Mouse (Mus musculus) left cerebral cortex, postnatal 14 days (tissue): Measurements from ENCODE around the gene Olfr1502. TPM values are rescaled to one million over a fixed set of nuclear protein-coding genes. Genes with fewer than 3 reads are reported as not detected.
"Not testable (repeated sequence)": the region's sequence is repeated elsewhere in the genome, so short reads cannot be mapped to it uniquely, and the experiment has no call there.

Experiments used
- DNase-seq, 2 experiments: peaks; one replicate each; pipeline ENCODE4 v3.0.0; 2021 to 2022; ENCODE audit warnings: low spot score in 2 of 2, mixed read lengths in 1 of 2
- intact Hi-C: fragments of 180-260 bp; cut with DNase I; formaldehyde crosslinking; loops from one replicate; pipeline ENCODE4 v1.15.1; 2025
- long read RNA-seq, 2 experiments: library from polyadenylated mRNA; stranded (forward); transcript quantifications; one replicate each; pipeline ENCODE4 v2.0.0; 2021
- total RNA-seq, 2 experiments: library from RNA; stranded (reverse); gene quantifications; 2 replicates each; pipeline ENCODE4 v1.2.3; 2021

The Olfr1502 gene
- not detected for total RNA-seq
- long read RNA-seq, experiment 1, result 0 reads
- long read RNA-seq, experiment 2, result 0 reads

DNA sequence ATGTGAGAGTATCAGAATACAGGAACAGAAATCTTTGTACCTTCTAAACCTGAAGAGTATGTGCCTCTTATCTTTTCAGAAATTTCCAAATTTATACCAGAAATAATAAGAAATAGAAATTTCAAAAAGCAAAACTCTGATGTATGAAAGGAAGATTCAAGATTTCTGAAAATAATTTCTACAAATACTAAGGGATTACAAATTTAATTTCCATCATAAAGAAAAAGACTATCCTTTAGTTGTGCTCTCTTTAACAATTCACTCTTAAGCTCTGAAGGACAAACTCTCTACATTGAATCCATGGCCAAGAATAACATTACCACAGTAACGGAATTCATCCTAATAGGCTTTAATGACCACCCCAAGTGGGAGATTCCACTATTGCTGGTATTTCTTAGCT, at the start of gene Olfr1502:
Gene Olfr1502 (plus strand): TSS at position 301 of the 400 bp plus-strand sequence.
- intact Hi-C loops, result no loop called here
- no peak for DNase-seq

DNA sequence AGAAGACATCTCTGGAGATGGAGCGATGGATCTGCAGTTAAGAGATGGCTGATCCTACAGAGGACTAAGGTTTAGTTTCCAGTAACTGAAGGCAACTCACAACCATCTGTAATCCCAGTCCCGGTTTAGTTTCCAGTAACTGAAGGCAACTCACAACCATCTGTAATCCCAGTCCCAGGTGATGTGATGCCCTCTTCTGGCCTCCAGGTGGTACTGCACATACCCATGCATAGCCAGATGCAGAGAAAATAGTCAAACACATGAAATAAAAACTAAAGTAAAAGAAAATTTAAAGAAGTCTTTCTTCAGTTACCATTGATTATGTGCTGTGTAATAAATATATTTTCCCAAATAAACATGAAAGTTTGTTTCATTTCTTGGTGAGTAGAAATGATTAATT, 48.8 kb upstream of the Olfr1502 start:
- intact Hi-C loops, result loop anchor here (10.0 kb wide), 1 partner anchor 1298 kb away; no protein-coding TSS in a partner anchor
- DNase-seq, result no peak

DNA sequence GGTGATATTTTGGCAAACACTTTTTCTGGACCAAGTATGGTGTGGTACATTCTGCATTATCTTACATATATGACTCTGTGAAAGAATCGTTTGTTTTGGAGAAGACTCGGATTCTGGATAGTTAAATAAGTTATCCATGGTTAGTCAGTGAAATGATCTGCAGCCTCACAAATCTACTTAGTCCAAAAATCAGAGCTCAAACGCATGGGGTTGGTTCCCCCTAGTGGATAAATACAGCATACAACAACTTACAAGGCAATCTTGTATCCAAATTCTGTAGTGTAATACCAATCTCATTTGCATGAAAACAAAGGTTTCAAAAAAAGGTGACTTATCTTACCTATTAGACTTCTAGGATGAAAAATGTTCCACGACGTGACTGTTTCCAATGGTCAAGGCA, 42.8 kb upstream of the Olfr1502 start:
- DNase-seq, result peak; percentile 15
- intact Hi-C loops, result loop anchor here (10.0 kb wide), 1 partner anchor 1304 kb away; no protein-coding TSS in a partner anchor

DNA sequence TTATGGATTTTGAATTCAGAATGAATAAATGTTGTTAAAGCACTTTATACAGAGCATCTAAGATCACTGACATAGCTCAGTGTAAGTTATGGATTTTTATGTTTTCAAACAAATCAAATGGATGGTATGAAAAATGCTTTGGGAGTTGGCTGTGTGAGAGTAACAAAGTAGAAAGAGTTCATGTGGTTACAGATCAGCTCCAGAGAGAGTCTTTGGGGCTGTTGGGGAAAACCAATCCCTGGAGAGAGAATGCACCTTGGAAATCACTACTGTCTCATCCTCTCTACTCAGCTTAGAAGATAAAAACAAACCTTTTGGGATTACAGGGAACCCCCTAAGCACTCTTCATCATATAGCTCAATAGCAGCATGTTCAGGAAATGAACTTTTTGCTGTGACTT, 42.2 kb upstream of the Olfr1502 start, which contains the start of gene Olfr1499:
Gene Olfr1499 (minus strand): TSS at position 101 of the 400 bp plus-strand sequence.
- intact Hi-C loops, result loop anchor here (10.0 kb wide), 1 partner anchor 1305 kb away; no protein-coding TSS in a partner anchor
- DNase-seq, result no peak

DNA sequence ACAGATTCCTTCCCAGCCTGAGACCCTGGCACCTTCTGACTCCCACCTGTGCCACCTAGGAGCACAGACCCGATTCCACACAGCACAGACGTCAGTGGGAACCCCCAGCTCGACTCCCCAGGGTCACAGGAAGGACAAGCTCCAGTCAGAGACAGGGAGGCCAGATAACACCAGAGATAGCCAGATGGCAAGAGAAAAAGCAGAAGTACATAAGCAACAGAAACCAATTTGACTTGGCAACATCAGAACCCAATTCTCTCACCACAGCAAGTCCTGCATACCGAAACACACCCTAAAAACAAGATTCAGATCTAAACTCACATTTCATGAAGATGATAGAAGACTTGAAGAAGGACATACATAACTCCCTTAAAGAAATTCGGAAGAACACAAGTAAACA, 40.7 kb upstream of the Olfr1502 start:
- intact Hi-C loops, result no loop called here
- no peak for DNase-seq

DNA sequence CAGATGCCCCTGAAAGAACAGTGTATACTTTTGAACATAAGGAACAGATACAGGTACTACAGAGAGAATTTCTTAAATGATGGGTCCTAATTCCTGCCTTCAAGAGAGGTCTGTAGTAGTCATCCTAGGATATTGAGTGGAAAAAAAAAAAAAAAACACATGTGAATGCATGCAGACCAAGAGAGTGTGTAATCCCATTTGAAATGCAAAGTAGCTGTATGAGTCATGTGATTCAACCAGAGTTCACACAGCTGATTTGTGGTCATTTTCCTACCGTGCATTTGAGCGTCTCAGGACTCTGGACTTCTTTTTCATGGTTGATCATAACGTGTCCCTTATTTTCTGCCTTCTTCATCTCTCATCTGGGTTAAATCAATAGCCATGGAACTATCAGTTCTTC, 33.1 kb upstream of the Olfr1502 start:
- no peak for DNase-seq
- intact Hi-C loops, result no loop called here

DNA sequence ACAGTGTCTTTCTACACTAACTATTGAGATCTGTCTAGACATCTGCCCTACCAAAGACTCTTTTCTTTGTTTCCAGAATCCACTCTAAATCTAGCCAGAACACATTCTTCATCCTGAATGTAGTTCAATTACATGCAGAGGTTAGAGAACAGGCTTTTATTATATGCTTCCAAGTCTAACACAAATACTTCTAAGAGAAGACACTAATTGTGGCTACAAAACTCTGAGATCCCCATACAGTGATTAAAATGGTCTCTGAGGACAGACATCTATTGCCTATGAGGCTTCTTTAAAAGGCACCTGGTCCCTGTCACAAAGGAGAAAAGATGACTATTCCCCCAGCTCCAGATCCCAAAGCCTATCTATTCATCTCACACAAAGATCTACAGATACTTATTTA, 31.2 kb upstream of the Olfr1502 start, which contains the start of gene Olfr1500:
Gene Olfr1500 (minus strand): TSS at position 101 of the 400 bp plus-strand sequence.
- no peak for DNase-seq
- intact Hi-C loops, result no loop called here

DNA sequence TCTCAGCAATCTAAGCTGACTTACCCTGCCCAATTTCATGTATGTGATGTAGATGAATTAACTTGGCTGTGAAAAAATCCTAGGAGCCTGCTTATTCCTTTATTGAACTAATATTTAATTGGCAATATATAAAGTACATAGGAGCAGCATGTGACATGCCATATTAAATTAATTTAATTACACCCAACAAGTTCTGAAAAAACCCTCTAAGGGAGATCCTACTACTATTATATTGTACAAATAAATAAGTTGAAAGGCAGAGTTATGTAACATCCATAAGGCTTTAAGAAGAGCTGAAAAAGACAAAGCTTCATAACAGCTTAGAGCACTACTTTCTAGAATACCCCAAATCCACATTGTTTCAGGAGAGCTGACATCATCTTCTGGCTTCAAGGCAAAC, 11.0 kb upstream of the Olfr1502 start, which contains the start of gene Olfr1501:
Gene Olfr1501 (minus strand): TSS at position 101 of the 400 bp plus-strand sequence.
- intact Hi-C loops, DNase-seq: not testable (repeated sequence)

DNA sequence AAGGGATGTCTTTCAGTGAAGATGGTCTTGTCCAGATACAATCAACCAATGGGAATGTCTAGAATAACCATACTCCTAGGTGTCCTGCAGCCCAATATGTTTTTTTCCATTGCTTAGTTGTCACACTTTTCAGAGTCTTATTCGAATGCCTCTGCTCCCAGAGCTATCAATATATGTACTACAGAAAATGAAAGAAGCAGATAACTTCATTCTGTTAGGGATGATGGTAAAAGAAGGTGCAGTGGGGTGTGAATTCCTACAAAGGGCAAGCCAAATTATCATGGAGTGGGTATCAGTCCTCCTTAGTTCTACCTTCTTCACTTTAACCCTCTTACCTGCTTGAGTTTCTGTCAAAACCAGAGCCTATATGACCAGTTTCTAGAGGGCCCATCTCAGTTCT, 36.2 kb downstream of the Olfr1502 start, which contains the start of gene Olfr1504:
Gene Olfr1504 (minus strand): TSS at position 101 of the 400 bp plus-strand sequence.
- intact Hi-C loops, result no loop called here
- no peak for DNase-seq

Other genes starting within 250 kb of the Olfr1502 start
- gene Olfr1487, start 244.4 kb upstream of the Olfr1502 start, total RNA-seq, result not detected
- gene Olfr1489, start 230.2 kb upstream of the Olfr1502 start, total RNA-seq, result not detected
- not detected for gene Olfr1490, start 210.7 kb upstream of the Olfr1502 start, total RNA-seq
- gene Olfr1491, start 164.5 kb upstream of the Olfr1502 start, total RNA-seq, result not detected
- gene Olfr1493-ps1, start 138.5 kb upstream of the Olfr1502 start, total RNA-seq, result not detected
- gene Olfr1494, start 122.1 kb upstream of the Olfr1502 start, total RNA-seq, result not detected
- not detected for gene Olfr1495, start 97.2 kb upstream of the Olfr1502 start, total RNA-seq
- gene Olfr1496, start 83.9 kb upstream of the Olfr1502 start, total RNA-seq, result not detected
- not detected for gene Olfr1497, start 63.6 kb upstream of the Olfr1502 start, total RNA-seq
- gene Olfr1499, start 42.3 kb upstream of the Olfr1502 start, total RNA-seq, result not detected
- not detected for gene Olfr1500, start 31.3 kb upstream of the Olfr1502 start, total RNA-seq
- gene Olfr1501, start 11.1 kb upstream of the Olfr1502 start, total RNA-seq, result not detected
- not detected for gene Olfr1504, start 36.1 kb downstream of the Olfr1502 start, total RNA-seq
- gene Olfr1505, start 51.7 kb downstream of the Olfr1502 start, total RNA-seq, result not detected